Comparison of ENCODE assay signal across 7 mouse cellular contexts in genomic region chr13:14522128-14522905, GRCm38 (mm10). TPM values are rescaled to one million over a fixed set of nuclear protein-coding genes. Genes with fewer than 3 reads are reported as not detected.
DNase-seq lines count a peak whose midpoint lies in the region; ATAC-seq and TF ChIP-seq lines count a peak whose summit lies in the region.

No protein-coding gene starts in this region.

- under 1% methylated on average over 35 of the region's 38 CpGs for WGBS in forebrain, embryonic 13.5 days
- WGBS in hindbrain, postnatal 0 days = under 1% methylated on average over 33 of the region's 38 CpGs
- WGBS in liver, embryonic 12.5 days (ENCODE audit: insufficient replicate concordance) = 3% methylated on average over 38 of the region's 38 CpGs

- peak overlapping the region; percentile 83 for H3K27ac ChIP-seq in forebrain, embryonic 13.5 days
- H3K27ac ChIP-seq in hindbrain, postnatal 0 days = peak overlapping the region; percentile 94
- no peak overlapping the region for H3K27ac ChIP-seq in liver, embryonic 12.5 days

- peak; percentile 4; the same call in 1 of the 2 replicates for TF ChIP-seq CTCF in hindbrain, postnatal 0 days (IDR thresholded peaks at IDR 0.05; ENCODE audit: low read depth)

- H3K27me3 ChIP-seq in forebrain, embryonic 13.5 days = peaks cover 3% of the 10 kb centered on the region; the same call in 1 of the 2 replicates
- H3K27me3 ChIP-seq in hindbrain, postnatal 0 days (ENCODE audit: insufficient read depth, low read length) = no peaks in the 10 kb centered on the region
- H3K27me3 ChIP-seq in liver, embryonic 12.5 days (replicated peaks) = peaks cover 46% of the 10 kb centered on the region

- H3K36me3 ChIP-seq in forebrain, embryonic 13.5 days (ENCODE audit: poor library complexity, severe bottlenecking) = no peaks in the 10 kb centered on the region
- no peaks in the 10 kb centered on the region for H3K36me3 ChIP-seq in hindbrain, postnatal 0 days (ENCODE audit: insufficient read depth, low read length)
- H3K36me3 ChIP-seq in liver, embryonic 12.5 days = no peaks in the 10 kb centered on the region

- H3K9me3 ChIP-seq in forebrain, embryonic 13.5 days (replicated peaks) = no peaks in the 10 kb centered on the region
- H3K9me3 ChIP-seq in hindbrain, postnatal 0 days (ENCODE audit: low read length) = no peaks in the 10 kb centered on the region
- H3K9me3 ChIP-seq in liver, embryonic 12.5 days (replicated peaks) = no peaks in the 10 kb centered on the region

- peak overlapping the region; percentile 80 for H3K4me2 ChIP-seq in forebrain, embryonic 13.5 days
- H3K4me2 ChIP-seq in hindbrain, postnatal 0 days (ENCODE audit: low read depth, low read length) = peak overlapping the region; percentile 73
- H3K4me2 ChIP-seq in liver, embryonic 12.5 days = peak overlapping the region; percentile 68

- peak; percentile 66 for DNase-seq in Muller cell, postnatal 12 days (ENCODE audit: inconsistent ontology term)
- peak; percentile 86 for DNase-seq in hindbrain, postnatal 0 days (ENCODE audit: low spot score)
- DNase-seq in retina, postnatal 7 days (ENCODE audit: low read depth, low spot score) = peak; percentile 13
- no peak for DNase-seq in adrenal gland, postnatal 36 days

- peak overlapping the region; percentile 55 for H3K4me3 ChIP-seq in forebrain, embryonic 13.5 days
- peak overlapping the region; percentile 69 for H3K4me3 ChIP-seq in hindbrain, postnatal 0 days (ENCODE audit: low read length)
- H3K4me3 ChIP-seq in liver, embryonic 12.5 days = peak overlapping the region; percentile 47

- H3K4me1 ChIP-seq in forebrain, embryonic 13.5 days = peaks cover 13% of the 10 kb centered on the region; the same call in 1 of the 2 replicates
- H3K4me1 ChIP-seq in hindbrain, postnatal 0 days (ENCODE audit: insufficient read depth, low read length) = peaks cover 8% of the 10 kb centered on the region; the same call in 1 of the 2 replicates
- H3K4me1 ChIP-seq in liver, embryonic 12.5 days = peaks cover 20% of the 10 kb centered on the region

- ATAC-seq in cerebellum, adult (ENCODE audit: insufficient number of reproducible peaks, low FRiP score, low TSS enrichment) = peak; percentile 63
- ATAC-seq in forebrain, embryonic 13.5 days = peak; percentile 93
- peak; percentile 94 for ATAC-seq in hindbrain, postnatal 0 days
- peak; percentile 77 for ATAC-seq in liver, embryonic 12.5 days

- peak overlapping the region; percentile 77 for H3K9ac ChIP-seq in forebrain, embryonic 13.5 days
- H3K9ac ChIP-seq in hindbrain, postnatal 0 days (replicated peaks; ENCODE audit: low read length) = peak overlapping the region; percentile 79
- peak overlapping the region; percentile 9; the same call in 1 of the 2 replicates for H3K9ac ChIP-seq in liver, embryonic 12.5 days

RNA-seq across cellular contexts. Expression of gene Hecw1, which starts 0.7 kb away (rescaled TPM):
- polyA plus RNA-seq in forebrain, embryonic 13.5 days (2015; fragmentation: Nextera tagmentation; extraction: Ambion mirVana) = 23.8 and 24.9 TPM in 2 replicates
- 95.3 and 114 TPM in 2 replicates for total RNA-seq in hindbrain, postnatal 0 days (2014; rRNA removed)
- polyA plus RNA-seq in hindbrain, postnatal 0 days (2015; fragmentation: Nextera tagmentation; extraction: Ambion mirVana) = 29.8 and 30.5 TPM in 2 replicates
- 0.23 and 0.37 TPM in 2 replicates for polyA plus RNA-seq in liver, embryonic 12.5 days (2016; fragmentation: Nextera tagmentation; extraction: Ambion mirVana)
- total RNA-seq in adrenal gland, postnatal 36 days (2021) = under 1 TPM in 1 of 2 experiments, not detected in 1; 0.03 TPM

Comparison
In these comparisons a context has a peak if more than half of its experiments do, and no peak if none do; other contexts are left out.
1. DNase-seq: peak in Muller cell, postnatal 12 days (single experiment), hindbrain, postnatal 0 days (single experiment) and retina, postnatal 7 days (single experiment); none in adrenal gland, postnatal 36 days (0 of 2).
2. H3K9ac ChIP-seq: peak in every context shown above with its lines; median percentile 79 in hindbrain, postnatal 0 days; 77 in forebrain, embryonic 13.5 days; 9 in liver, embryonic 12.5 days.
3. RNA of gene Hecw1, which starts 0.7 kb away (polyA plus RNA-seq): 29.8 to 30.5 TPM in hindbrain, postnatal 0 days and 23.8 to 24.9 TPM in forebrain, embryonic 13.5 days; 0.23 to 0.37 TPM in liver, embryonic 12.5 days; every median in the first group is over 10 times any median in the second.
4. Peak in every context shown above with its lines, with median percentiles within 50 percentile points of each other: ATAC-seq, H3K4me2 ChIP-seq and H3K4me3 ChIP-seq.